Mouse (Mus musculus) lung, postnatal 0 days (tissue): ENCODE data around the gene Foxj2.

Source experiments
- CTCF ChIP-seq: IDR thresholded peaks from 2 replicates; pipeline ENCODE4 v1.5.1; 2016; ENCODE audit warnings: antibody characterized with exemption, mild to moderate bottlenecking
- EP300 ChIP-seq: IDR thresholded peaks from 2 replicates; pipeline ENCODE4 v1.6.1; 2016; ENCODE audit warnings: antibody characterized with exemption, mild to moderate bottlenecking, control low read depth

DNA sequence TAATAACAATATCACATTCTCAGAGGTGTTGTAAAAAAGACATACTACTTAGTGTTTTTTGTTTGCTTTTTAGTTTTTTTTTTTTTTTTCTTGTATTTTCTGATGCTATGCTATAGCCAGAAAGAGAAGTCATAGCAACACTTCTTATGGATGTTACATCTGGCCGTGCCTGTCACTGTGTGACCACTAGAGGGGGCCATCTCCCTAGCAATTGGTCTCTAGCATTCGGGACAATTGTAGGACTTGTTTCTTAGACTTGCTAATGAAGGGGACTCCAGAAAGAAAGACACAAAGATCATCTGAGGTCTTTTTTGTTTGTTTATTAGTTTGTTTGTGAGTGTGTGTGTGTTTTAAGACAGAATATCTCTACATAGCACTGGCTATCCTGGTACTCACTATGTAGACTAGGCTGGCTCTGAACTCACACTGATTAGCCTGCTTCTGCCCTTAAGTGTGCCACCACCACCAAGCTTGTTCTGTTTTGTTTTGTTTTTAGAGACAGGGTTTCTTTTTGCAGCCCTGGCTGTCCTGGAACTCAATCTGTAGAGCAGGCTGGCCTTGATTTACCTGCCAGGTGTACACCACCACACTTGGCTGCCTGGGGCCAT, 72.8 kb downstream of the Foxj2 start:
- peak; percentile 85 for TF ChIP-seq CTCF
- TF ChIP-seq EP300 = no peak
